Mouse (Mus musculus) lung, postnatal 0 days (tissue): Measurements from ENCODE around the gene Cand1. TPM values are rescaled to one million over a fixed set of nuclear protein-coding genes. Genes with fewer than 3 reads are reported as not detected.

ENCODE experiments used
- ATAC-seq: fragments of 200-750 bp; cut with Nextera tagmentation; 2 replicates; pipeline ENCODE4 v1.8.0; 2017; ENCODE audit warnings: moderate library complexity
- DNase-seq: peaks from one replicate; pipeline ENCODE4 v3.0.0-alpha.2; 2016; ENCODE audit warnings: low spot score
- H3K27ac ChIP-seq: fragments of 300-500 bp; sonication (generic); 2 replicates; pipeline ENCODE4 v1.5.1; 2014; ENCODE audit warnings: antibody characterized with exemption, mild to moderate bottlenecking, low read length, mixed read lengths
- H3K27me3 ChIP-seq: fragments of 300-500 bp; sonication (generic); replicated peaks from 2 replicates; pipeline ENCODE4 v1.6.1; 2014; ENCODE audit warnings: low read length, mixed read lengths; ENCODE audit not compliant: insufficient read depth
- H3K36me3 ChIP-seq: fragments of 300-500 bp; sonication (generic); 2 replicates; pipeline ENCODE4 v1.6.1; 2014; ENCODE audit warnings: low read length, mixed read lengths; ENCODE audit not compliant: insufficient read depth
- H3K4me1 ChIP-seq: fragments of 300-500 bp; sonication (generic); 2 replicates; pipeline ENCODE4 v1.6.1; 2014; ENCODE audit warnings: antibody characterized with exemption, low read depth, low read length, mixed read lengths; ENCODE audit not compliant: insufficient read depth
- H3K4me2 ChIP-seq: fragments of 300-500 bp; sonication (generic); replicated peaks from 2 replicates; pipeline ENCODE4 v1.6.1; 2014; ENCODE audit warnings: low read depth, mild to moderate bottlenecking, low read length, moderate library complexity, mixed read lengths
- H3K4me3 ChIP-seq: fragments of 300-500 bp; sonication (generic); 2 replicates; pipeline ENCODE4 v1.5.1; 2014; ENCODE audit warnings: low read depth, low read length
- H3K9ac ChIP-seq: fragments of 300-500 bp; sonication (generic); replicated peaks from 2 replicates; pipeline ENCODE4 v1.6.1; 2014; ENCODE audit warnings: low read depth, mild to moderate bottlenecking
- H3K9me3 ChIP-seq: fragments of 300-500 bp; sonication (generic); 2 replicates; pipeline ENCODE4 v1.6.1; 2016; ENCODE audit warnings: low read length, mixed read lengths
- CTCF ChIP-seq: IDR thresholded peaks from 2 replicates; pipeline ENCODE4 v1.5.1; 2016; ENCODE audit warnings: antibody characterized with exemption, mild to moderate bottlenecking
- EP300 ChIP-seq: IDR thresholded peaks from 2 replicates; pipeline ENCODE4 v1.6.1; 2016; ENCODE audit warnings: antibody characterized with exemption, mild to moderate bottlenecking, control low read depth
- WGBS: fragments of 180-500 bp; shearing (Covaris S2); extraction: QIAGEN DNeasy Blood & Tissue Kit; methylation state at CpG from one replicate; pipeline ENCODE4 v1.1.7; 2014; 5-methylcytosine and 5-hydroxymethylcytosine counted together
- polyA plus RNA-seq: library from polyadenylated mRNA; unstranded; fragments of >200 nt; fragmentation: Nextera tagmentation; extraction: Ambion mirVana; gene quantifications from 2 replicates; pipeline ENCODE4 v1.2.1, GENCODE M21; 2015

Cand1 gene
- polyA plus RNA-seq, 1 experiment from 2014 or later: 21.5 TPM

DNA sequence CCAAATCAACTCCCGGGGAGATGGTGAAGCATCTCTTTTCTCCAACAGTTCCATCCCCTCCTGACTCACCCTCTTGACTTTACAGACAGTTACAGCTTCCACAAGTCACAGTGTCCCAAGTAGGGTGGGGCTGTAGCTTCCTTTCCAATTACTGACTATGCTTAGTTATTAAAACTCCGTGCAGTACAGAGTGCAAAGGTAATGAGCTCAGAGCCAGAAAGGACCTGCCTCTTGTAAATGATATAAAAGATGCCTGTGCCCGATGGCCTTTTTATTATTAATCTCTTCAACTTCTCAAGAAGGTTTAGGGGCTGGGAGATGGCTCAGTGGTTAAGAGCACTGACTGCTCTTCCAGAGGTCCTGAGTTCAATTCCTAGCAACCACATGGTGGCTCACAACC lies 70.2 kb downstream of the Cand1 start:
- H3K27me3 ChIP-seq: no peaks in the 10 kb centered on the region
- H3K36me3 ChIP-seq: no peaks in the 10 kb centered on the region
- H3K9me3 ChIP-seq: no peaks in the 10 kb centered on the region
- ATAC-seq: no peak
- H3K4me3 ChIP-seq: no peak overlapping the region
- H3K9ac ChIP-seq: no peak overlapping the region
- no peak overlapping the region for H3K27ac ChIP-seq
- no peak overlapping the region for H3K4me2 ChIP-seq
- WGBS: 84% methylated on average over 3 of the region's 3 CpGs
- no peak for TF ChIP-seq EP300
- TF ChIP-seq CTCF: no peak
- H3K4me1 ChIP-seq: no peaks in the 10 kb centered on the region
- no peak for DNase-seq

GRCm38 (mm10) chr10:119169237-119169636 lies 70.6 kb downstream of the Cand1 start:
- H3K4me2 ChIP-seq: no peak overlapping the region
- H3K9ac ChIP-seq: no peak overlapping the region
- H3K27me3 ChIP-seq: no peaks in the 10 kb centered on the region
- DNase-seq (no peak), ATAC-seq (no peak)
- H3K27ac ChIP-seq: no peak overlapping the region
- no peak overlapping the region for H3K4me3 ChIP-seq
- no peaks in the 10 kb centered on the region for H3K9me3 ChIP-seq
- no peaks in the 10 kb centered on the region for H3K4me1 ChIP-seq
- WGBS: 72% methylated on average over 13 of the region's 13 CpGs
- TF ChIP-seq EP300 (no peak), CTCF (no peak)
- H3K36me3 ChIP-seq: no peaks in the 10 kb centered on the region

DNA sequence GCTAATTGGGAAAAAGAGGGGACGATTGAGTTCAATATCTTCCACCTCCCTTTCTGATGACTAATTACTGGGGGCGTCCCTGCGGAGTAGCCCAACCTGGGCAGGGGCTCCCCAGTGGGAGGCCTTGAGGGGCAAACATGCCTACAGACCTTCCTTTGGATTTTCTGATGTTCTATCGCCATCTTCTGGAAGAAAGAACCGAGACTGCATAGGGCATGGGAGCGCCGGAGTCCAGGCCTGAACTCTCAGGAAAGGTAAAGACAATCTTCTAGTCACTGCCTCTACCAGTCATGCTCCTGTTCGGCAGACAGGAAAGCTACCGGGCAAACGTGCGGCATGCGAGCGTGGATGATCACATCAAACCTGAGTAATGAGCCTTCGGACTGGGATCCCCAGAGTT lies 71.1 kb downstream of the Cand1 start:
- H3K27ac ChIP-seq: no peak overlapping the region
- no peak for DNase-seq
- peak; percentile 60 for TF ChIP-seq CTCF
- no peak for TF ChIP-seq EP300
- 40% methylated on average over 14 of the region's 14 CpGs for WGBS
- H3K27me3 ChIP-seq: no peaks in the 10 kb centered on the region
- H3K9ac ChIP-seq: no peak overlapping the region
- H3K4me2 ChIP-seq: no peak overlapping the region
- no peaks in the 10 kb centered on the region for H3K4me1 ChIP-seq
- no peak for ATAC-seq
- no peaks in the 10 kb centered on the region for H3K36me3 ChIP-seq
- H3K4me3 ChIP-seq: no peak overlapping the region
- H3K9me3 ChIP-seq: no peaks in the 10 kb centered on the region

GRCm38 (mm10) chr10:119167858-119168257 lies 72.0 kb downstream of the Cand1 start:
- Histone ChIP-seq H3K36me3 (no peaks in the 10 kb centered on the region), H3K27ac (no peak overlapping the region), H3K4me3 (no peak overlapping the region), H3K9ac (no peak overlapping the region), H3K4me2 (no peak overlapping the region), H3K9me3 (no peaks in the 10 kb centered on the region), H3K27me3 (no peaks in the 10 kb centered on the region), H3K4me1 (no peaks in the 10 kb centered on the region)
- no peak for DNase-seq
- TF ChIP-seq CTCF (no peak), EP300 (no peak)
- no peak for ATAC-seq
- WGBS: 13% methylated on average over 3 of the region's 3 CpGs

DNA sequence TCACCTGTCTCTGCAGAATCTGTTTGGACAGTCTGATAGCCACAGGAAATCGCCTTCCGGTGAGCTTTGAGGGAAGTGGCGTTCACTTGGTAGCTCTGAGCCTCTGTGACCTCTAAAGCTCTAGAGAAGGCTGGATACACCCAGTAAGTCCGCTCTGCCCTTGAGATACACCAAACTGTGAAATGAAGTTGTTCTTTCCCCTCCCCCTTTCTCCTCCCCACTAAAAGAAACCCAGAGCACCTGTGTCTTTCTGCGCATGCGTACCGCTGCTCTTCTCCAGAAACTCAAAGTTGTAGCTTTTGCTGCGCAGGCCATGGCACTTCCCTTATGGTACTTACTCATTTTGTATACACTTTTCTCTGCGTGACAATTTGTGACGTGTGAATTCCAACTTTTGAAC lies 74.8 kb downstream of the Cand1 start:
- H3K27ac ChIP-seq: no peak overlapping the region
- no peak for ATAC-seq
- H3K27me3 ChIP-seq: no peaks in the 10 kb centered on the region
- no peak overlapping the region for H3K4me2 ChIP-seq
- 78% methylated on average over 10 of the region's 10 CpGs for WGBS
- DNase-seq: no peak
- no peaks in the 10 kb centered on the region for H3K4me1 ChIP-seq
- H3K9ac ChIP-seq: no peak overlapping the region
- no peak overlapping the region for H3K4me3 ChIP-seq
- no peaks in the 10 kb centered on the region for H3K9me3 ChIP-seq
- no peaks in the 10 kb centered on the region for H3K36me3 ChIP-seq
- TF ChIP-seq CTCF: no peak
- no peak for TF ChIP-seq EP300

- no peak overlapping the region for H3K27ac ChIP-seq
- no peaks in the 10 kb centered on the region for H3K27me3 ChIP-seq
- H3K36me3 ChIP-seq: no peaks in the 10 kb centered on the region
- WGBS: 67% methylated on average over 8 of the region's 8 CpGs
- no peak overlapping the region for H3K9ac ChIP-seq
- no peak for ATAC-seq
- no peak for DNase-seq
- H3K4me1 ChIP-seq: no peaks in the 10 kb centered on the region
- H3K4me3 ChIP-seq: no peak overlapping the region
- TF ChIP-seq EP300 (no peak), CTCF (peak; percentile 19)
- H3K9me3 ChIP-seq: no peaks in the 10 kb centered on the region
- no peak overlapping the region for H3K4me2 ChIP-seq
These were observed 78.0 kb downstream of the Cand1 start for GRCm38 (mm10) chr10:119161820-119162382.

DNA sequence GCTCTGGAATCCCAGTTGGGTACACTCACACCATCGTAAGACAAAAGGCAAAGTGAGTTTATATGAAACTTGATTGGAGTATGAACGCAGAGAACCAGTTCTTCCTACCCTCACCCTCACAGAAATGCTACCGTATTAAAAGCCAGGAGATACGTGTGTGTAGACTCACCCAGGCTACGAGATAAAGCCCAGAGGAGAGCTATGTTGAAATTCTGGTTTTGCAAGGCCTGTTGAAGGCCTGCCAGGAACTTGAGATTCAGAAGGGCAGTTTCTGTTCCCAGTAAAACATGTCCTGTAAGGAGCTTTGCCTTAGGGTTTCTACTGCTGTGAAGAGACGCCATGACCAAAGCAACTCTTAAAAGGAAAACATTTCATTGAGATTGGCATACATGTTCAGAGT lies 79.7 kb downstream of the Cand1 start:
- Histone ChIP-seq H3K27me3 (no peaks in the 10 kb centered on the region), H3K4me3 (no peak overlapping the region), H3K9me3 (no peaks in the 10 kb centered on the region), H3K4me2 (no peak overlapping the region), H3K9ac (no peak overlapping the region), H3K36me3 (no peaks in the 10 kb centered on the region), H3K27ac (no peak overlapping the region), H3K4me1 (no peaks in the 10 kb centered on the region)
- ATAC-seq: peak; percentile 75
- TF ChIP-seq EP300 (peak; percentile 26; the same call in 1 of the 2 replicates), CTCF (no peak)
- 57% methylated on average over 6 of the region's 6 CpGs for WGBS
- peak; percentile 69 for DNase-seq
